Mouse (Mus musculus): ENCODE measurements at regions not wholly inside any gene's neighbourhood (a gene's known extent, or its start where the extent isn't known, plus 50 kb on each side); places are given as distances from the start of the nearest gene placed in this dataset.

DNA sequence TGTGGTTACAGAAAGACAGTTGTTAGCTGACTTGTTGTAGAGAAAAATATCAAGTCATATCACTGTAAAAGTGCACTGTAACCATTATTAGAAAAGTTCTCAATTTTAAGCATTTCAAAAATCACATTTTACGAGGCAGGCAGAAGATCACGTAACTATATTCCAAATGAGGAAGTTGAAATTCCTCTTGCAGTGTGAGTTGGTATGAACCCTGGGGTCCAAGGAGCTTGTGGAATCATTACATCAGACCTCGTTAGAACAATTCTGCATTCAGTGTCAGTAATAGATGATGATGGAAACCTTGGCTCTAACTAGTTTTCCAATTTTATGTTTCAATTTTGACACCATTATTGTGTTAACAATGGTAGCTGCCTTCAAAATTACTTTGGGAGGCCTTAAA lies 57.7 kb upstream of the Hsd17b12 start:
- 87% methylated on average over 3 of the region's 3 CpGs for WGBS
- TF ChIP-seq CTCF (IDR thresholded peaks at IDR 0.05; ENCODE audit: borderline replicate concordance, insufficient read depth, low read depth, low read length) (no peak), POLR2A (IDR thresholded peaks at IDR 0.05; ENCODE audit: borderline replicate concordance, insufficient read depth, low read length) (no peak)
- Histone ChIP-seq H3K27me3 (ENCODE audit: control insufficient read depth, insufficient read depth, low read length) (no peaks in the 10 kb centered on the region), H3K27ac (ENCODE audit: insufficient read depth, low read length) (no peak overlapping the region), H3K4me1 (ENCODE audit: control insufficient read depth, insufficient read depth, low read length) (no peaks in the 10 kb centered on the region), H3K4me3 (replicated peaks; ENCODE audit: insufficient read depth, low read depth, low read length) (no peak overlapping the region)
- no peak for DNase-seq
